Mouse (Mus musculus) limb, embryonic 14.5 days (tissue): ENCODE results near the gene Ddx49. TPM values are rescaled to one million over a fixed set of nuclear protein-coding genes. Genes with fewer than 3 reads are reported as not detected.

ENCODE experiments used
- ATAC-seq: fragments of 200-750 bp; cut with Nextera tagmentation; 2 replicates; pipeline ENCODE4 v1.8.0; 2017; ENCODE audit warnings: low read depth, moderate number of reproducible peaks, moderate TSS enrichment; ENCODE audit not compliant: low FRiP score
- DNase-seq: peaks from one replicate; pipeline ENCODE4 v3.0.0-alpha.2; 2015; ENCODE audit warnings: low spot score
- H3K27ac ChIP-seq: fragments of 300-500 bp; sonication (generic); replicated peaks from 2 replicates; pipeline ENCODE4 v1.5.1; 2014; ENCODE audit warnings: low read depth, mild to moderate bottlenecking, low read length, moderate library complexity, mixed read lengths
- H3K27me3 ChIP-seq: fragments of 300-500 bp; sonication (generic); 2 replicates; pipeline ENCODE4 v1.6.1; 2014; ENCODE audit warnings: low read length, mixed read lengths; ENCODE audit not compliant: control insufficient read depth, insufficient read depth
- H3K36me3 ChIP-seq: fragments of 300-500 bp; sonication (generic); 2 replicates; pipeline ENCODE4 v1.6.1; 2014; ENCODE audit warnings: mild to moderate bottlenecking, low read length, moderate library complexity, mixed read lengths; ENCODE audit not compliant: control insufficient read depth, insufficient read depth
- H3K4me1 ChIP-seq: fragments of 300-500 bp; sonication (generic); 2 replicates; pipeline ENCODE4 v1.6.1; 2014; ENCODE audit warnings: antibody characterized with exemption, low read length, mixed read lengths; ENCODE audit not compliant: control insufficient read depth, insufficient read depth
- H3K4me2 ChIP-seq: fragments of 300-500 bp; sonication (generic); replicated peaks from 2 replicates; pipeline ENCODE4 v1.6.1; 2014; ENCODE audit warnings: low read depth, mild to moderate bottlenecking, low read length, moderate library complexity; ENCODE audit not compliant: severe bottlenecking
- H3K4me3 ChIP-seq: fragments of 300-500 bp; sonication (generic); replicated peaks from 2 replicates; pipeline ENCODE4 v1.5.1; 2014; ENCODE audit warnings: low read length
- H3K9ac ChIP-seq: fragments of 300-500 bp; sonication (generic); 2 replicates; pipeline ENCODE4 v1.6.1; 2014; ENCODE audit warnings: mild to moderate bottlenecking, low read depth, low read length, moderate library complexity; ENCODE audit not compliant: severe bottlenecking
- H3K9me3 ChIP-seq: fragments of 300-500 bp; sonication (generic); 2 replicates; pipeline ENCODE4 v1.6.1; 2016; ENCODE audit warnings: low read length; ENCODE audit not compliant: control insufficient read depth
- POLR2A ChIP-seq: fragments of 200-500 bp; IDR thresholded peaks from 2 replicates; pipeline ENCODE4 v1.8.0; 2012; ENCODE audit warnings: inconsistent platforms, mild to moderate bottlenecking, moderate library complexity, borderline replicate concordance; ENCODE audit not compliant: insufficient read depth, insufficient read length; ENCODE audit errors: extremely low read depth
- WGBS: fragments of 180-500 bp; shearing (Covaris S2); extraction: QIAGEN DNeasy Blood & Tissue Kit; methylation state at CpG from one replicate; pipeline ENCODE4 v1.1.7; 2014; 5-methylcytosine and 5-hydroxymethylcytosine counted together
- polyA plus RNA-seq, 2 experiments: library from polyadenylated mRNA; depleted of rRNA in 1 of 2; stranded (reverse) in 1 of 2; unstranded in 1 of 2; fragments of >200 nt; fragmentation: Nextera tagmentation in 1 of 2; extraction: Ambion mirVana in 1 of 2; gene quantifications; 2 replicates each; pipeline versions ENCODE4 v1.2.1 to v1.2.3; 2012 to 2014

Ddx49 gene
- polyA plus RNA-seq, 2 experiments = 52.9 to 58.1 TPM

GRCm38 (mm10) chr8:70344279-70344678, 42.0 kb upstream of the Ddx49 start:
- Histone ChIP-seq H3K9me3 (no peaks in the 10 kb centered on the region), H3K27ac (no peak overlapping the region), H3K4me3 (no peak overlapping the region), H3K9ac (no peak overlapping the region), H3K4me1 (peaks cover 14% of the 10 kb centered on the region; the same call in 1 of the 2 replicates), H3K4me2 (no peak overlapping the region), H3K27me3 (no peaks in the 10 kb centered on the region), H3K36me3 (peaks cover 69% of the 10 kb centered on the region)
- DNase-seq (no peak), ATAC-seq (no peak)
- 93% methylated on average over 2 of the region's 2 CpGs for WGBS
- no peak for TF ChIP-seq POLR2A

- ATAC-seq = peak; percentile 41; the same call in 1 of the 2 replicates
- no peak for TF ChIP-seq POLR2A
Observed at GRCm38 (mm10) chr8:70343696-70344095, 41.4 kb upstream of the Ddx49 start.

GRCm38 (mm10) chr8:70343076-70343475, 40.8 kb upstream of the Ddx49 start:
- no peak for TF ChIP-seq POLR2A
- Histone ChIP-seq H3K4me2 (no peak overlapping the region), H3K36me3 (peaks cover 70% of the 10 kb centered on the region), H3K4me3 (no peak overlapping the region), H3K27me3 (no peaks in the 10 kb centered on the region), H3K4me1 (peaks cover 11% of the 10 kb centered on the region; the same call in 1 of the 2 replicates), H3K9ac (no peak overlapping the region), H3K27ac (no peak overlapping the region), H3K9me3 (no peaks in the 10 kb centered on the region)
- ATAC-seq (no peak), DNase-seq (no peak)
- 26% methylated on average over 7 of the region's 7 CpGs for WGBS

More at GRCm38 (mm10) chr8:70343696-70344095, 41.4 kb upstream of the Ddx49 start:
- Histone ChIP-seq H3K4me1 (peaks cover 14% of the 10 kb centered on the region; the same call in 1 of the 2 replicates), H3K36me3 (peaks cover 69% of the 10 kb centered on the region), H3K9ac (no peak overlapping the region), H3K27me3 (no peaks in the 10 kb centered on the region), H3K4me3 (no peak overlapping the region), H3K4me2 (no peak overlapping the region), H3K27ac (0 out of 2 replicates have a peak overlapping the region, but pooled peaks have one; percentile 33), H3K9me3 (no peaks in the 10 kb centered on the region)
- DNase-seq = peak; percentile 51
- 41% methylated on average over 6 of the region's 6 CpGs for WGBS

DNA sequence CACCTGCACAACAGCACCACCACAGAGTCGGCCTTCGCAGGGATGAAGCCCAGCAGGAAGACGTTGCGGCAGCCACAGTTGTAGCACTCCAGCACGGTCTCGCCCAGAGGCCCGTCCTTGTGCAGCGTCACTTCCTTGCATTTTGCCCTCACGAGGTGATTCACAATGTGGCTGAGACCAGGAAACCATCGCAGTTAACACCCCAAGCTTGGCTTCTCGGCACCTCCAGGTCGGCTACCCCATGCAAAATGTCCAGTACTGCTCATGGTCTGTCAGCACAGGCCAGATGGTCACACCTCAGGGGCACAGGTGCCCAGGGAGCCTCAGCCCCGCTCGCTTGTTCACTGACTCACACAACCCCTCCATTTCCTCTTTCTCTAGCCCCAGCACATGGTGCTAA, 39.7 kb upstream of the Ddx49 start:
- WGBS = 89% methylated on average over 14 of the region's 14 CpGs
- Histone ChIP-seq H3K4me1 (peaks cover 11% of the 10 kb centered on the region; the same call in 1 of the 2 replicates), H3K4me3 (no peak overlapping the region), H3K27ac (no peak overlapping the region), H3K27me3 (no peaks in the 10 kb centered on the region), H3K9me3 (no peaks in the 10 kb centered on the region), H3K4me2 (no peak overlapping the region), H3K36me3 (peaks cover 80% of the 10 kb centered on the region), H3K9ac (no peak overlapping the region)
- TF ChIP-seq POLR2A = no peak
- ATAC-seq (no peak), DNase-seq (no peak)

- Histone ChIP-seq H3K4me2 (no peak overlapping the region), H3K36me3 (peaks cover 85% of the 10 kb centered on the region), H3K9me3 (no peaks in the 10 kb centered on the region), H3K9ac (no peak overlapping the region), H3K27me3 (no peaks in the 10 kb centered on the region), H3K4me1 (peaks cover 11% of the 10 kb centered on the region; the same call in 1 of the 2 replicates), H3K4me3 (no peak overlapping the region), H3K27ac (no peak overlapping the region)
- 90% methylated on average over 7 of the region's 7 CpGs for WGBS
- DNase-seq = no peak
- no peak for ATAC-seq
- no peak for TF ChIP-seq POLR2A
Observed at GRCm38 (mm10) chr8:70340659-70341058, 38.4 kb upstream of the Ddx49 start.
